Mouse (Mus musculus) left cerebral cortex, adult 8-10 months (tissue): ENCODE measurements around the gene Tert. TPM values are rescaled to one million over a fixed set of nuclear protein-coding genes. Genes with fewer than 3 reads are reported as not detected.

Source experiments
- DNase-seq, 2 experiments: peaks; one replicate each; pipeline ENCODE4 v3.0.0; 2022; ENCODE audit warnings: low spot score in 2 of 2
- total RNA-seq, 4 experiments: library from RNA; stranded (reverse); gene quantifications; 2 replicates each; pipeline ENCODE4 v1.2.4; 2022

The Tert gene
- total RNA-seq: 1 to 10 TPM; 1.8 to 4.6 (median 2.6) TPM

GRCm38 (mm10) chr13:73626745-73627549 lies at the start of gene Tert:
TSS of gene Tert (plus strand) at chr13:73626911.
- DNase-seq: no peak

- DNase-seq: no peak
Observed at GRCm38 (mm10) chr13:73577277-73577676, 49.4 kb upstream of the Tert start.

- no peak for DNase-seq
Observed at GRCm38 (mm10) chr13:73591488-73591887, 35.2 kb upstream of the Tert start.

- DNase-seq: no peak
Observed at GRCm38 (mm10) chr13:73592546-73592945, 34.2 kb upstream of the Tert start.

- DNase-seq: no peak
Observed at GRCm38 (mm10) chr13:73596276-73596675, 30.4 kb upstream of the Tert start.

GRCm38 (mm10) chr13:73600217-73600616 lies 26.5 kb upstream of the Tert start:
- DNase-seq: no peak

- DNase-seq: no peak
Observed at GRCm38 (mm10) chr13:73603046-73603445, 23.7 kb upstream of the Tert start.

GRCm38 (mm10) chr13:73603522-73604155 lies 23.1 kb upstream of the Tert start, which contains the start of gene Clptm1l:
TSS of gene Clptm1l (plus strand) at chr13:73604006.
- DNase-seq: peak; percentile 97 to 98

GRCm38 (mm10) chr13:73604156-73604957 lies 22.4 kb upstream of the Tert start:
- no peak for DNase-seq

- no peak for DNase-seq
Observed at GRCm38 (mm10) chr13:73618406-73618805, 8.3 kb upstream of the Tert start.

GRCm38 (mm10) chr13:73620637-73621036 lies 6.1 kb upstream of the Tert start:
- DNase-seq: no peak

- DNase-seq: no peak
Observed at GRCm38 (mm10) chr13:73626410-73626744, 334 bp upstream of the Tert start.

- DNase-seq: no peak
Observed at GRCm38 (mm10) chr13:73628586-73629113, 1.9 kb downstream of the Tert start.

GRCm38 (mm10) chr13:73631837-73632236 lies 5.1 kb downstream of the Tert start:
- no peak for DNase-seq

- no peak for DNase-seq
Observed at GRCm38 (mm10) chr13:73637826-73638225, 11.1 kb downstream of the Tert start.

- DNase-seq: no peak
Observed at GRCm38 (mm10) chr13:73641296-73641695, 14.6 kb downstream of the Tert start.

GRCm38 (mm10) chr13:73646397-73647087 lies 19.8 kb downstream of the Tert start:
- no peak for DNase-seq

GRCm38 (mm10) chr13:73653266-73653665 lies 26.6 kb downstream of the Tert start:
- no peak for DNase-seq

GRCm38 (mm10) chr13:73654976-73655375 lies 28.3 kb downstream of the Tert start:
- no peak for DNase-seq

GRCm38 (mm10) chr13:73658953-73659352 lies 32.2 kb downstream of the Tert start:
- no peak for DNase-seq

- no peak for DNase-seq
Observed at GRCm38 (mm10) chr13:73660163-73660695, 33.5 kb downstream of the Tert start.
